Mouse (Mus musculus): ENCODE results near the gene Olfr285. TPM values are rescaled to one million over a fixed set of nuclear protein-coding genes. Genes with fewer than 3 reads are reported as not detected.
A peak's percentile ranks its signal among the peaks of the same experiment; 100 is the strongest.

The Olfr285 gene
- polyA plus RNA-seq (2015; fragmentation: Nextera tagmentation; extraction: Ambion mirVana) = not detected in 2 replicates

GRCm38 (mm10) chr15:98317177-98317724 lies at the start of gene Olfr285:
Gene Olfr285, minus strand, starts transcription at chr15:98317353.
- H3K4me3 ChIP-seq (ENCODE audit: low read length) = no peak within 1 kb of the TSS
- H3K9me3 ChIP-seq (replicated peaks; ENCODE audit: control insufficient read depth, low read length) = no peaks in the 10 kb centered on the region
- H3K27me3 ChIP-seq (ENCODE audit: control insufficient read depth, insufficient read depth, low read length) = no peaks in the 10 kb centered on the region
- no peak for ATAC-seq (replicated peaks; ENCODE audit: extremely low read depth, insufficient read depth, low FRiP score)
- no peak within 1 kb of the TSS for H3K27ac ChIP-seq (ENCODE audit: low read length)
- H3K4me1 ChIP-seq (ENCODE audit: control insufficient read depth, insufficient read depth, low read length) = no peaks in the 10 kb centered on the region
- H3K4me2 ChIP-seq (ENCODE audit: low read depth, low read length) = no peak within 1 kb of the TSS
- no peak within 1 kb of the TSS for H3K9ac ChIP-seq (ENCODE audit: low read length)
- 88% methylated on average over 5 of the region's 5 CpGs for WGBS
- H3K36me3 ChIP-seq (ENCODE audit: control insufficient read depth, insufficient read depth) = no peaks in the 10 kb centered on the region

GRCm38 (mm10) chr15:98340887-98341286 lies 23.7 kb upstream of the Olfr285 start, which contains the start of gene Olfr284:
Gene Olfr284, minus strand, starts transcription at chr15:98340987.
- no peak for ATAC-seq (replicated peaks; ENCODE audit: extremely low read depth, insufficient read depth, low FRiP score)
- Histone ChIP-seq H3K4me2 (ENCODE audit: low read depth, low read length) (no peak within 1 kb of the TSS), H3K4me1 (ENCODE audit: control insufficient read depth, insufficient read depth, low read length) (no peaks in the 10 kb centered on the region), H3K4me3 (ENCODE audit: low read length) (no peak within 1 kb of the TSS), H3K27me3 (ENCODE audit: control insufficient read depth, insufficient read depth, low read length) (no peaks in the 10 kb centered on the region), H3K36me3 (ENCODE audit: control insufficient read depth, insufficient read depth) (no peaks in the 10 kb centered on the region), H3K9me3 (replicated peaks; ENCODE audit: control insufficient read depth, low read length) (no peaks in the 10 kb centered on the region), H3K9ac (ENCODE audit: low read length) (no peak within 1 kb of the TSS), H3K27ac (ENCODE audit: low read length) (no peak within 1 kb of the TSS)
- 72% methylated on average over 8 of the region's 8 CpGs for WGBS

GRCm38 (mm10) chr15:98315703-98316102 lies 1.4 kb downstream of the Olfr285 start:
- H3K36me3 ChIP-seq (ENCODE audit: control insufficient read depth, insufficient read depth) = no peaks in the 10 kb centered on the region
- no peak overlapping the region for H3K27ac ChIP-seq (ENCODE audit: low read length)
- no peak for ATAC-seq (replicated peaks; ENCODE audit: extremely low read depth, insufficient read depth, low FRiP score)
- H3K27me3 ChIP-seq (ENCODE audit: control insufficient read depth, insufficient read depth, low read length) = no peaks in the 10 kb centered on the region
- WGBS = 38% methylated on average over 6 of the region's 6 CpGs
- no peak overlapping the region for H3K4me2 ChIP-seq (ENCODE audit: low read depth, low read length)
- no peaks in the 10 kb centered on the region for H3K9me3 ChIP-seq (replicated peaks; ENCODE audit: control insufficient read depth, low read length)
- no peaks in the 10 kb centered on the region for H3K4me1 ChIP-seq (ENCODE audit: control insufficient read depth, insufficient read depth, low read length)
- H3K9ac ChIP-seq (ENCODE audit: low read length) = no peak overlapping the region
- H3K4me3 ChIP-seq (ENCODE audit: low read length) = no peak overlapping the region

GRCm38 (mm10) chr15:98295628-98296551 lies 21.3 kb downstream of the Olfr285 start, which contains the start of gene Zfp641:
Gene Zfp641, minus strand, starts transcription at chr15:98296161.
- peak within 1 kb of the TSS; percentile 79 for H3K4me2 ChIP-seq (ENCODE audit: low read depth, low read length)
- no peak within 1 kb of the TSS for H3K27ac ChIP-seq (ENCODE audit: low read length)
- WGBS = 3% methylated on average over 52 of the region's 60 CpGs

GRCm38 (mm10) chr15:98293651-98294050 lies 23.5 kb downstream of the Olfr285 start:
- WGBS = 81% methylated on average over 8 of the region's 8 CpGs
- H3K27me3 ChIP-seq (ENCODE audit: control insufficient read depth, insufficient read depth, low read length) = 0 out of 2 replicates have a peak, but pooled peaks cover 4% of the 10 kb centered on the region
- no peak overlapping the region for H3K9ac ChIP-seq (ENCODE audit: low read length)
- H3K4me2 ChIP-seq (ENCODE audit: low read depth, low read length) = no peak overlapping the region
- H3K27ac ChIP-seq (ENCODE audit: low read length) = no peak overlapping the region
- H3K9me3 ChIP-seq (replicated peaks; ENCODE audit: control insufficient read depth, low read length) = no peaks in the 10 kb centered on the region
- ATAC-seq (replicated peaks; ENCODE audit: extremely low read depth, insufficient read depth, low FRiP score) = no peak
- no peaks in the 10 kb centered on the region for H3K4me1 ChIP-seq (ENCODE audit: control insufficient read depth, insufficient read depth, low read length)
- no peaks in the 10 kb centered on the region for H3K36me3 ChIP-seq (ENCODE audit: control insufficient read depth, insufficient read depth)
- no peak overlapping the region for H3K4me3 ChIP-seq (ENCODE audit: low read length)

More at GRCm38 (mm10) chr15:98295628-98296551, 21.3 kb downstream of the Olfr285 start, which contains the start of gene Zfp641:
- ATAC-seq (replicated peaks; ENCODE audit: extremely low read depth, insufficient read depth, low FRiP score) = 0 out of 2 replicates have a peak, but pooled peaks have one; percentile 58
- Histone ChIP-seq H3K9ac (ENCODE audit: low read length) (peak within 1 kb of the TSS; percentile 71), H3K27me3 (ENCODE audit: control insufficient read depth, insufficient read depth, low read length) (0 out of 2 replicates have a peak, but pooled peaks cover 4% of the 10 kb centered on the region), H3K4me1 (ENCODE audit: control insufficient read depth, insufficient read depth, low read length) (no peaks in the 10 kb centered on the region), H3K36me3 (ENCODE audit: control insufficient read depth, insufficient read depth) (no peaks in the 10 kb centered on the region), H3K9me3 (replicated peaks; ENCODE audit: control insufficient read depth, low read length) (no peaks in the 10 kb centered on the region), H3K4me3 (ENCODE audit: low read length) (peak within 1 kb of the TSS; percentile 62)

GRCm38 (mm10) chr15:98288566-98288965 lies 28.6 kb downstream of the Olfr285 start:
- H3K4me3 ChIP-seq (ENCODE audit: low read length) = no peak overlapping the region
- H3K36me3 ChIP-seq (ENCODE audit: control insufficient read depth, insufficient read depth) = no peaks in the 10 kb centered on the region
- ATAC-seq (replicated peaks; ENCODE audit: extremely low read depth, insufficient read depth, low FRiP score) = peak; percentile 28; the same call in 1 of the 2 replicates
- no peak overlapping the region for H3K27ac ChIP-seq (ENCODE audit: low read length)
- H3K4me1 ChIP-seq (ENCODE audit: control insufficient read depth, insufficient read depth, low read length) = no peaks in the 10 kb centered on the region
- H3K9me3 ChIP-seq (replicated peaks; ENCODE audit: control insufficient read depth, low read length) = no peaks in the 10 kb centered on the region
- H3K9ac ChIP-seq (ENCODE audit: low read length) = no peak overlapping the region
- H3K4me2 ChIP-seq (ENCODE audit: low read depth, low read length) = no peak overlapping the region
- WGBS = 78% methylated on average over 12 of the region's 12 CpGs
- no peaks in the 10 kb centered on the region for H3K27me3 ChIP-seq (ENCODE audit: control insufficient read depth, insufficient read depth, low read length)

- 75% methylated on average over 7 of the region's 7 CpGs for WGBS
- H3K36me3 ChIP-seq (ENCODE audit: control insufficient read depth, insufficient read depth) = no peaks in the 10 kb centered on the region
- H3K9me3 ChIP-seq (replicated peaks; ENCODE audit: control insufficient read depth, low read length) = no peaks in the 10 kb centered on the region
- no peak overlapping the region for H3K27ac ChIP-seq (ENCODE audit: low read length)
- no peak overlapping the region for H3K9ac ChIP-seq (ENCODE audit: low read length)
- no peaks in the 10 kb centered on the region for H3K4me1 ChIP-seq (ENCODE audit: control insufficient read depth, insufficient read depth, low read length)
- H3K27me3 ChIP-seq (ENCODE audit: control insufficient read depth, insufficient read depth, low read length) = no peaks in the 10 kb centered on the region
- no peak overlapping the region for H3K4me3 ChIP-seq (ENCODE audit: low read length)
- no peak overlapping the region for H3K4me2 ChIP-seq (ENCODE audit: low read depth, low read length)
- no peak for ATAC-seq (replicated peaks; ENCODE audit: extremely low read depth, insufficient read depth, low FRiP score)
These were observed 30.7 kb downstream of the Olfr285 start for GRCm38 (mm10) chr15:98286418-98286817.

Data from heart, embryonic 16.5 days (tissue).